Mouse (Mus musculus): ENCODE results near the gene Gorasp1. TPM values are rescaled to one million over a fixed set of nuclear protein-coding genes. Genes with fewer than 3 reads are reported as not detected.

The Gorasp1 gene
- polyA plus RNA-seq, 2 experiments from 2014 or later, result 3.6 to 7.5 TPM

GRCm38 (mm10) chr9:119972166-119972565 is 34.8 kb upstream of the Gorasp1 start:
- no peak for ATAC-seq

DNA sequence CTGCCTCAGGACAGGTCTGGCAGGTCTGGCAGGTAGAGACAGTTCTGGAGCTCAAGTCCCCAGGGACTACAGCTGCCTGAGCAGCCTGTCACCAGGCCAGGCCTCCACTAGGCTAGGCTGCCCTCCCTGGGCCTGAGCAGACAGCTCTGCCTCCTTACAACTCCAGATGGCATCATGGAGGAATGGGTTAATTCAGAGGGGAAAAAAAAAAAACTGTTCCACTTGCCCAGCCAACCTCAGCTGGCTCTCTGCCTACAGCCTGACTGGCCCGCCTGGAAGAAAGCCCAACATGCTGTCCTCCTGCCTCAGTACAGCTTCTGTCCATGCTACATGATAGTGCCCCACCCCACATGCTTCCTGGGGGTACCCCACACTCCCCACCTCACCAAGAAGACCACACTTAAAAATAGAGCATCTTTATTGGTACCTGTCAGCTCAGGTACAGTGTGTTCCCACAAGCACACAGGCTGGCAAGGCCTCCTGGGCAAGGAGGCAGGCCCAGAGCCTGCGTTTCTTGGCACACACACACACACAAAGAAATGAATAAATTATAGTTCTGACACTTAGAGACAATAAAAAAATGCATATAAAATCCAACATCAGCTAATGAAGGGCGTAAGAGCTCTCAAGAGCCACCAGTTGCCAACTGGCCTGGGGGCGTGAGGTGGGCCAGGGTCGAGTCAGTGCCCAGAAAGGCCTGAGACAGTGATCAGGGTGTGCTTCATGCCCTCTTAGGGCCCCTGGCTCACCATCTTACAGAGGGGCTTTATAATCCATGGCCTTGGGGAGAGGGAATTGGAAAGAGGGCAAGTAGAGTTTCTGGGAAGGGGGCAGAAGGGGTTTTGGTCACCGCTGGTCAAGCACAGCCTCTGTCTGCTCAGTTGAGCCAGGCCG is 33.6 kb upstream of the Gorasp1 start:
- peak; percentile 18 for ATAC-seq

DNA sequence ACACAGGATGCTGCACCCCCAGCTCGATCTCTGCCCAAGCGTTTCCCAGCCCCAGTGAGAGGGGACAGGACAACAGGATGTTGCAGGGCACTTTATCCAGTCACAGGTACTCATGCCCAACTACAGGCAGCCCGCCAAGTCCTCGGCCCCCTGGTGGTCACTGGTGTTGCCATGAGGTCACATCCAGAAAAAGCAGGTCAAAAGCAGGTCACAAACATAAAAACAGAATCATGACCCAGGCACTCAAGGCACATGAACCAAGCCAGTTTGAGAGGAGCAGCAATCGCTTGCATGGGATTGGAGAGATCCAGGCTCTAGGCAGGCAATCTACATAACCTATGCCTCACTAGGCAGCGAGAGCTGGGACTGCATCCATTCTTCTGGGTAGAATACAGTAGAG is 32.9 kb upstream of the Gorasp1 start:
- ATAC-seq, result peak; percentile 44

GRCm38 (mm10) chr9:119969811-119970210 is 32.4 kb upstream of the Gorasp1 start:
- no peak for ATAC-seq

- no peak for ATAC-seq
Measured at GRCm38 (mm10) chr9:119966221-119966910, 29.0 kb upstream of the Gorasp1 start.

GRCm38 (mm10) chr9:119965186-119965585 is 27.8 kb upstream of the Gorasp1 start:
- no peak for ATAC-seq

- no peak for ATAC-seq
Measured at GRCm38 (mm10) chr9:119964206-119964605, 26.8 kb upstream of the Gorasp1 start.

- ATAC-seq, result peak; percentile 90
Measured at GRCm38 (mm10) chr9:119962987-119963667, 25.8 kb upstream of the Gorasp1 start.

GRCm38 (mm10) chr9:119962216-119962615 is 24.9 kb upstream of the Gorasp1 start:
- ATAC-seq, result no peak

GRCm38 (mm10) chr9:119958835-119959234 is 21.5 kb upstream of the Gorasp1 start:
- no peak for ATAC-seq

DNA sequence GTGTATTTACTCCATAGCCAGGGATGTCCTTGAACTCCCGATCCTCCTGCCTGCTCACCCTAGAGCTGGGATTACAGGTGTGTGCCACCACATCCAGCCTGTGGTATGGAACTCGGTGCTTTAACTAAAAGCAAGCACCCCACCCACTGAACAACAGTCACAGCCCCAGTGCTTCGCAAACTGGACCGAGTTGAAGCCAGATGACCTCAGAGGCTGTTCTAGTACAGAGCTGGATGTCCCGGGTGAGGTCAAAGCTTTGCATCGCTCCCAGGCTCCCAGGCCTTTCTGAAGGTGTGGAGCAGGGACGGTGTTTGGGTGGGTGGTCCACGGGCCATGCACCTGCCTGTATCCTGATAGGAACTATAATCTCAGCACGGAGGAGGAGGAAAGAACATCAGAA is 14.0 kb upstream of the Gorasp1 start:
- ATAC-seq, result no peak

GRCm38 (mm10) chr9:119950434-119950833 is 13.1 kb upstream of the Gorasp1 start:
- no peak for ATAC-seq

DNA sequence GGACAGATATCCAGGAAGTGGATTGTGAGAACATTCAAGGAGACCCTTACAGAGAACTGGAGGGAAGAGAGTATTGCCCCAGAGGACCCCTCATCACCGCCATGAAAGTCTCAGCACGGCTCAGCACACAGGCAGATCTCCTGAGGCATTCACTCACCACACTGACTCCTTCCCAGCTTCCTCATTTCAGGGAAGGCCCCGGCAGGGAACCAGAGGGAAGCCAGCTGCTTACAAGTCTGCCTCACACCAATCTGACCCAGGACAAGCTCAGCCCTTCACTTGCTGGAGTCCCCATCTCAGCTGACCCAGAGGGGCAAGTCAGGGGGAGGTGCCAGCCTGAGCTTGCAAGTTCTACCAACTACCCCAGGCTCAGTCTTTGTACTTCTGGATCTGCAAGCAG is 11.4 kb upstream of the Gorasp1 start:
- no peak for ATAC-seq

DNA sequence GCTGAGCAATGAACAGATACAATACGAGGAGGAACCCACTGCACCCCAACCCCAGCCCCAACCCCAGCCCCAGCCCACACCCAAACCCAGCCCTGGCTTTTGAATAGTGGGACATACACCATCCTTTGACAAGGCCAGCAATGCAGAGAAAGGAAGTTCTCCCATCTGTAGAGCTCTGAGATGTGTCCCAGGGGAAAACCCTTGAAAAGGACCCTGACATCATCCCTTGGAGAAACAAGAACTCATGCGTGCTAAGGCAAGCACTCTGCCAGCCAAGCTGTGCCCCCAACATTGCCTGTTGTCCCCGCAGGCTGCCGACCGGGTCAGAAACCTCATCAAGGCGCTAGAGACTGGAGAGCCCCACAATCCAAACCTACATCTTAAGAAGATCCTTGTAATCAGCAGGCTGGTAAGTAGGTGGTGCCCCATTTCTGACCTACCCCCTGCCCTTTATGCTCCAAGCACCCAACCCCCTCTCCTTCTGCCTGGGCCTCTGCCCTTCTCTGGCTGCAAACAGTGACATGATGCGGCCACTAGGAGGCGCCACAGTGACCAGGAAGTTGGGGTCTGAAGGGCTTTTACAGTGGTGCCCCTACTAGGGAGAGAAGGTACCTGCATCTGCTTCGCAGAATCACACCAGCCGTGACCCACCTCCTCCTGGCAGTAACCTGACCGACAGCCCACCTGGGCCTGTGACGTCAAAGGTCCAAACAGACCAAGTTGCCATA is 8.0 kb upstream of the Gorasp1 start:
- ATAC-seq, result no peak

- no peak for ATAC-seq
Measured at GRCm38 (mm10) chr9:119943326-119943725, 6.0 kb upstream of the Gorasp1 start.

- ATAC-seq, result no peak
Measured at GRCm38 (mm10) chr9:119941861-119942260, 4.5 kb upstream of the Gorasp1 start.

GRCm38 (mm10) chr9:119941407-119941806 is 4.0 kb upstream of the Gorasp1 start:
- no peak for ATAC-seq

DNA sequence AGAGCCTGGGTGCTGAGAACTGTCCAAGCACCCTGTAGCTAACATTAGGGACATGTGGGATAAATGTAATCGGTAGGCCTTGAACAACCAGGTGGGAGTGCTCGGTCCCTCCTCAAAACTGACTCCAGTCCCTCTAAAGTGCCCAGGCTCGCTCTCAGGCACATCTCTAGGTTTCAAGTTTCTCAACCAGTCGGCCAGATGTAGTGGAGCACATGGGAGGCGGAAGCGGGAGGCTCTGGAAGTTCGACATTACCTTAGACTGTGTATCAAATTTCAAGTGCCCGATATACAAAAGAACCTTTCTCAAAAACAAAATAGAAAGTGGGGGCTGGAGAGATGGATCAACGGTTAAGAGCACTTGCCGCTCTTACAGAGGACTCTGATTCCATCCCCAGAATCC is 2.3 kb upstream of the Gorasp1 start:
- ATAC-seq, result no peak

DNA sequence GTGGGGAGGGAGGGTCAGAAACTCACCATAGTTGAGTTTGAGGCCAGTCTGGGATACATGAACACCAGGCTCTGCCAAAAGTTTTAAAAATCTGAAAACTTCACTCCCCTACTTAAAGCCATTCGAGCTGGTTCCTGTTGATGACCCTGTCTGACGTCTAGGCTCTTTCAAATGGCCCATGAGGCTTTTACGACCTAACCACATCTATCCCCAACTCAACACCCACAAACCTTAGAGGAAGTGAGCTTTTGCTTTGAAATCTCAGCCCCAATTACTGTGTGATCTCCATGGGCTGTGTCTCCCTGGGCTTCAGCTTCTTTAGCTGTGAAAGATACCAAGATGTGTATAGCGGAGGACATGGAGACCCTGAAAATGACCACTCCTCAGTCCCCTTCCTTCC is 1.1 kb upstream of the Gorasp1 start:
- peak; percentile 65 for ATAC-seq

- ATAC-seq, result no peak
Measured at GRCm38 (mm10) chr9:119933675-119934074, 3.7 kb downstream of the Gorasp1 start.

DNA sequence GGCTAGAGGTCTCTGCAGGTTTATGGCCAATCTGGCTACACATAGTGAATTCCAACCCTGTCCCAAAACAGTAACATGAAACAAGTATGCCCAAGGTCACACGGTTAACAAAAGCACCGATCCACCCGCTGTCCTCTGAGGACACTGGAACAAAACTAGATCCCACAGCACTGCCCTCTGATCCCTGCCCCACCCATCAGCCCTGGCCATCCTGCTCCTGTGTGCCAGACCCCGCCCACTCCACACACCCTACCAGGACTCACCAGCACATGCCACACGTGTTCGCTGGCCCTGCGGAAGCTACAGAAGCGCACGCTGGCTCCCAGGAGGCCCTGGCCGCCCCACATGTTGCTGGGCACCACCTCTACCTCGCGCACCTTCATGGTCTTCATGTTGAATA is 5.0 kb downstream of the Gorasp1 start:
- ATAC-seq, result no peak

- no peak for ATAC-seq
Measured at GRCm38 (mm10) chr9:119926497-119926896, 10.9 kb downstream of the Gorasp1 start.

GRCm38 (mm10) chr9:119925729-119926128 is 11.6 kb downstream of the Gorasp1 start:
- no peak for ATAC-seq
